Mouse (Mus musculus): ENCODE data around the gene Pltp. TPM values are rescaled to one million over a fixed set of nuclear protein-coding genes. Genes with fewer than 3 reads are reported as not detected.
A peak's percentile ranks its signal among the peaks of the same experiment; 100 is the strongest.
"Not testable (repeated sequence)": the region's sequence is repeated elsewhere in the genome, so short reads cannot be mapped to it uniquely, and the experiment has no call there.

The Pltp gene
- polyA plus RNA-seq, 1 experiment, result 55.9 TPM

- H3K4me3 ChIP-seq (ENCODE audit: low read depth, low read length), result no peak overlapping the region
- no peaks in the 10 kb centered on the region for H3K4me1 ChIP-seq (ENCODE audit: control insufficient read depth, insufficient read depth, low read length)
- H3K9ac ChIP-seq (ENCODE audit: low read depth, poor library complexity, severe bottlenecking), result no peak overlapping the region
- TF ChIP-seq POLR2A (IDR thresholded peaks at IDR 0.05; ENCODE audit: insufficient read depth, low read length), result no peak
- no peak for TF ChIP-seq EP300 (IDR thresholded peaks at IDR 0.05; ENCODE audit: insufficient read depth, low read depth, low read length)
- TF ChIP-seq CTCF (IDR thresholded peaks at IDR 0.05; ENCODE audit: low read depth, low read length), result no peak
- no peaks in the 10 kb centered on the region for H3K36me3 ChIP-seq (ENCODE audit: control insufficient read depth, insufficient read depth, low read length, poor library complexity, severe bottlenecking)
- H3K9me3 ChIP-seq (replicated peaks; ENCODE audit: control insufficient read depth, insufficient read depth, low read length, poor library complexity, severe bottlenecking), result no peaks in the 10 kb centered on the region
- peak overlapping the region; percentile 81 for H3K27ac ChIP-seq (ENCODE audit: insufficient read depth, low read length)
- H3K27me3 ChIP-seq (ENCODE audit: control insufficient read depth, insufficient read depth, low read length, poor library complexity, severe bottlenecking), result no peaks in the 10 kb centered on the region
Observed at GRCm38 (mm10) chr2:164859640-164860432, 2.3 kb upstream of the Pltp start.

GRCm38 (mm10) chr2:164859155-164859554, 1.6 kb upstream of the Pltp start:
- Histone ChIP-seq H3K27ac (ENCODE audit: insufficient read depth, low read length) (peak overlapping the region; percentile 81), H3K36me3 (ENCODE audit: control insufficient read depth, insufficient read depth, low read length, poor library complexity, severe bottlenecking) (peaks cover 2% of the 10 kb centered on the region), H3K9ac (ENCODE audit: low read depth, poor library complexity, severe bottlenecking) (no peak overlapping the region), H3K4me3 (ENCODE audit: low read depth, low read length) (no peak overlapping the region), H3K4me1 (ENCODE audit: control insufficient read depth, insufficient read depth, low read length) (no peaks in the 10 kb centered on the region), H3K27me3 (ENCODE audit: control insufficient read depth, insufficient read depth, low read length, poor library complexity, severe bottlenecking) (no peaks in the 10 kb centered on the region), H3K9me3 (replicated peaks; ENCODE audit: control insufficient read depth, insufficient read depth, low read length, poor library complexity, severe bottlenecking) (no peaks in the 10 kb centered on the region)
- TF ChIP-seq CTCF (IDR thresholded peaks at IDR 0.05; ENCODE audit: low read depth, low read length), result no peak
- 0 out of 2 replicates have a peak, but pooled peaks have one; percentile 18 for TF ChIP-seq EP300 (IDR thresholded peaks at IDR 0.05; ENCODE audit: insufficient read depth, low read depth, low read length)
- TF ChIP-seq POLR2A (IDR thresholded peaks at IDR 0.05; ENCODE audit: insufficient read depth, low read length), result no peak

GRCm38 (mm10) chr2:164857842-164858553, 487 bp upstream of the Pltp start:
- TF ChIP-seq CTCF (IDR thresholded peaks at IDR 0.05; ENCODE audit: low read depth, low read length) (no peak), EP300 (IDR thresholded peaks at IDR 0.05; ENCODE audit: insufficient read depth, low read depth, low read length) (peak; percentile 6; the same call in 1 of the 2 replicates)
- Histone ChIP-seq H3K27ac (ENCODE audit: insufficient read depth, low read length) (peak overlapping the region; percentile 81), H3K27me3 (ENCODE audit: control insufficient read depth, insufficient read depth, low read length, poor library complexity, severe bottlenecking) (no peaks in the 10 kb centered on the region)

GRCm38 (mm10) chr2:164856309-164857100, 1.0 kb downstream of the Pltp start:
- Histone ChIP-seq H3K9ac (ENCODE audit: low read depth, poor library complexity, severe bottlenecking) (peak overlapping the region; percentile 69), H3K27me3 (ENCODE audit: control insufficient read depth, insufficient read depth, low read length, poor library complexity, severe bottlenecking) (no peaks in the 10 kb centered on the region), H3K4me1 (ENCODE audit: control insufficient read depth, insufficient read depth, low read length) (no peaks in the 10 kb centered on the region), H3K9me3 (replicated peaks; ENCODE audit: control insufficient read depth, insufficient read depth, low read length, poor library complexity, severe bottlenecking) (no peaks in the 10 kb centered on the region), H3K27ac (ENCODE audit: insufficient read depth, low read length) (peak overlapping the region; percentile 68), H3K4me3 (ENCODE audit: low read depth, low read length) (peak overlapping the region; percentile 69), H3K36me3 (ENCODE audit: control insufficient read depth, insufficient read depth, low read length, poor library complexity, severe bottlenecking) (peaks cover 19% of the 10 kb centered on the region)
- TF ChIP-seq CTCF (IDR thresholded peaks at IDR 0.05; ENCODE audit: low read depth, low read length) (peak; percentile 18), POLR2A (IDR thresholded peaks at IDR 0.05; ENCODE audit: insufficient read depth, low read length) (peak; percentile 49), EP300 (IDR thresholded peaks at IDR 0.05; ENCODE audit: insufficient read depth, low read depth, low read length) (peak; percentile 10; the same call in 1 of the 2 replicates)

More at GRCm38 (mm10) chr2:164857842-164858553, 487 bp upstream of the Pltp start:
- Histone ChIP-seq H3K36me3 (ENCODE audit: control insufficient read depth, insufficient read depth, low read length, poor library complexity, severe bottlenecking) (peaks cover 10% of the 10 kb centered on the region), H3K4me3 (ENCODE audit: low read depth, low read length) (peak overlapping the region; percentile 69), H3K4me1 (ENCODE audit: control insufficient read depth, insufficient read depth, low read length) (no peaks in the 10 kb centered on the region), H3K9ac (ENCODE audit: low read depth, poor library complexity, severe bottlenecking) (peak overlapping the region; percentile 69), H3K9me3 (replicated peaks; ENCODE audit: control insufficient read depth, insufficient read depth, low read length, poor library complexity, severe bottlenecking) (no peaks in the 10 kb centered on the region)

- not testable (repeated sequence) for H3K27me3 ChIP-seq (ENCODE audit: control insufficient read depth, insufficient read depth, low read length, poor library complexity, severe bottlenecking); H3K27ac ChIP-seq (ENCODE audit: insufficient read depth, low read length); H3K4me3 ChIP-seq (ENCODE audit: low read depth, low read length); H3K4me1 ChIP-seq (ENCODE audit: control insufficient read depth, insufficient read depth, low read length); H3K9me3 ChIP-seq (replicated peaks; ENCODE audit: control insufficient read depth, insufficient read depth, low read length, poor library complexity, severe bottlenecking)
- H3K9ac ChIP-seq (ENCODE audit: low read depth, poor library complexity, severe bottlenecking), result 0 out of 2 replicates have a peak overlapping the region, but pooled peaks have one; percentile 14
- H3K36me3 ChIP-seq (ENCODE audit: control insufficient read depth, insufficient read depth, low read length, poor library complexity, severe bottlenecking), result peaks cover 23% of the 10 kb centered on the region
Observed at GRCm38 (mm10) chr2:164855572-164855971, 1.9 kb downstream of the Pltp start.

Measured in ES-Bruce4 (cell line).